8 mouse cellular contexts compared by ENCODE assay signal in genomic region chr5:36747794-36748535, GRCm38 (mm10). TPM values are rescaled to one million over a fixed set of nuclear protein-coding genes. Genes with fewer than 3 reads are reported as not detected.
A peak's percentile ranks its signal among the peaks of the same experiment; 100 is the strongest.
DNase-seq lines count a peak whose midpoint lies in the region; ATAC-seq and TF ChIP-seq lines count a peak whose summit lies in the region.

No protein-coding gene starts in this region.

- TF ChIP-seq CTCF in G1E (IDR thresholded peaks at IDR 0.05; ENCODE audit: low read depth, low read length): no peak
- no peak for TF ChIP-seq CTCF in midbrain, postnatal 0 days (IDR thresholded peaks at IDR 0.05)

- H3K9ac ChIP-seq in heart, embryonic 15.5 days: peak overlapping the region; percentile 70
- peak overlapping the region; percentile 42 for H3K9ac ChIP-seq in midbrain, postnatal 0 days (replicated peaks; ENCODE audit: low read length, poor library complexity, severe bottlenecking)

- H3K36me3 ChIP-seq in heart, embryonic 15.5 days: no peaks in the 10 kb centered on the region
- peaks cover 32% of the 10 kb centered on the region for H3K36me3 ChIP-seq in G1E (replicated peaks)
- peaks cover 25% of the 10 kb centered on the region for H3K36me3 ChIP-seq in erythroblast, embryonic 14.5 days (ENCODE audit: control insufficient read depth)
- no peaks in the 10 kb centered on the region for H3K36me3 ChIP-seq in limb, embryonic 10.5 days
- H3K36me3 ChIP-seq in midbrain, postnatal 0 days (ENCODE audit: insufficient read depth, low read length): peaks cover 8% of the 10 kb centered on the region; the same call in 1 of the 2 replicates

- H3K4me1 ChIP-seq in heart, embryonic 15.5 days (replicated peaks): peaks cover 20% of the 10 kb centered on the region
- H3K4me1 ChIP-seq in G1E (ENCODE audit: insufficient read depth, low read depth, low read length): peaks cover 51% of the 10 kb centered on the region
- H3K4me1 ChIP-seq in erythroblast, embryonic 14.5 days (ENCODE audit: control insufficient read depth): peaks cover 53% of the 10 kb centered on the region
- peaks cover 18% of the 10 kb centered on the region for H3K4me1 ChIP-seq in limb, embryonic 10.5 days
- peaks cover 9% of the 10 kb centered on the region; the same call in 1 of the 2 replicates for H3K4me1 ChIP-seq in midbrain, postnatal 0 days (ENCODE audit: insufficient read depth, low read length)

- ATAC-seq in heart, embryonic 15.5 days (replicated peaks; ENCODE audit: insufficient number of reproducible peaks, insufficient read depth, low FRiP score, low read depth): peak; percentile 58
- ATAC-seq in G1E (ENCODE audit: extremely low read depth, insufficient number of reproducible peaks, low FRiP score, poor library complexity, severe bottlenecking): no peak
- peak; percentile 42 for ATAC-seq in midbrain, postnatal 0 days (ENCODE audit: low FRiP score)

- H3K27ac ChIP-seq in heart, embryonic 15.5 days: no peak overlapping the region
- H3K27ac ChIP-seq in limb, embryonic 10.5 days: peak overlapping the region; percentile 87
- peak overlapping the region; percentile 6 for H3K27ac ChIP-seq in midbrain, postnatal 0 days (ENCODE audit: low read depth, low read length)

- 2% methylated on average over 71 of the region's 76 CpGs for WGBS in heart, embryonic 15.5 days
- 2% methylated on average over 76 of the region's 76 CpGs for WGBS in limb, embryonic 10.5 days
- 3% methylated on average over 72 of the region's 76 CpGs for WGBS in midbrain, postnatal 0 days

- H3K9me3 ChIP-seq in heart, embryonic 15.5 days (replicated peaks): no peaks in the 10 kb centered on the region
- no peaks in the 10 kb centered on the region for H3K9me3 ChIP-seq in G1E (replicated peaks)
- peaks cover 2% of the 10 kb centered on the region; the same call in 1 of the 2 replicates for H3K9me3 ChIP-seq in erythroblast, embryonic 14.5 days (ENCODE audit: control insufficient read depth, low read length)
- no peaks in the 10 kb centered on the region for H3K9me3 ChIP-seq in limb, embryonic 10.5 days (replicated peaks)
- no peaks in the 10 kb centered on the region for H3K9me3 ChIP-seq in midbrain, postnatal 0 days (ENCODE audit: low read length)

- H3K4me2 ChIP-seq in heart, embryonic 15.5 days: peak overlapping the region; percentile 93
- H3K4me2 ChIP-seq in midbrain, postnatal 0 days (ENCODE audit: low read depth, low read length, poor library complexity, severe bottlenecking): peak overlapping the region; percentile 95

- H3K27me3 ChIP-seq in heart, embryonic 15.5 days: no peaks in the 10 kb centered on the region
- H3K27me3 ChIP-seq in G1E (ENCODE audit: insufficient read depth, low read length): no peaks in the 10 kb centered on the region; the same call in 1 of the 2 replicates
- H3K27me3 ChIP-seq in erythroblast, embryonic 14.5 days (ENCODE audit: control insufficient read depth): peaks cover 6% of the 10 kb centered on the region
- no peaks in the 10 kb centered on the region for H3K27me3 ChIP-seq in limb, embryonic 10.5 days (ENCODE audit: low read depth, poor library complexity, severe bottlenecking)
- H3K27me3 ChIP-seq in midbrain, postnatal 0 days (ENCODE audit: insufficient read depth, low read length): no peaks in the 10 kb centered on the region

- peak overlapping the region; percentile 75 for H3K4me3 ChIP-seq in heart, embryonic 15.5 days
- H3K4me3 ChIP-seq in G1E (ENCODE audit: low read depth, low read length): peak overlapping the region; percentile 88
- H3K4me3 ChIP-seq in erythroblast, embryonic 14.5 days (replicated peaks): peak overlapping the region; percentile 85
- peak overlapping the region; percentile 100 for H3K4me3 ChIP-seq in limb, embryonic 10.5 days
- peak overlapping the region; percentile 47 for H3K4me3 ChIP-seq in midbrain, postnatal 0 days (ENCODE audit: low read depth, low read length)

- DNase-seq in heart, adult 9 months (ENCODE audit: low spot score in 2 of 2): no peak
- DNase-seq in G1E (ENCODE audit: low spot score): peak; percentile 32
- DNase-seq in limb, embryonic 10.5 days (ENCODE audit: low spot score): no peak
- no peak for DNase-seq in midbrain, postnatal 0 days (ENCODE audit: low spot score)
- no peak for DNase-seq in layer of hippocampus, postnatal 36 days
- no peak for DNase-seq in layer of hippocampus, adult 18-20 months (ENCODE audit: low spot score in 2 of 2)

RNA-seq across cellular contexts. Expression of gene Bloc1s4, which starts 0.5 kb away (rescaled TPM):
- polyA plus RNA-seq in heart, embryonic 15.5 days (2015; fragmentation: Nextera tagmentation; extraction: Ambion mirVana): 18.2 and 20.4 TPM in 2 replicates
- 5.1 and 9.3 TPM in 2 replicates for total RNA-seq in G1E (2014; fragmentation: Nextera tagmentation)
- total RNA-seq in G1E (2017): 17.6 and 19.7 TPM in 2 replicates
- 15.9 and 22.4 TPM in 2 replicates for polyA plus RNA-seq in G1E (2012)
- polyA plus RNA-seq in erythroblast, embryonic 14.5 days (2012): 3.2 and 3.5 TPM in 2 replicates
- 23.7 and 25.5 TPM in 2 replicates for polyA plus RNA-seq in limb, embryonic 10.5 days (2016; fragmentation: Nextera tagmentation; extraction: Ambion mirVana)
- 21.5 and 39.8 TPM in 2 replicates for total RNA-seq in midbrain, postnatal 0 days (2014; rRNA removed)
- 30.1 and 30.2 TPM in 2 replicates for polyA plus RNA-seq in midbrain, postnatal 0 days (2015; fragmentation: Nextera tagmentation; extraction: Ambion mirVana)
- total RNA-seq in layer of hippocampus, postnatal 36 days (2021): 10 to 100 TPM; 23.2 to 24.4 TPM
- 10 to 100 TPM; 23.7 to 25.2 TPM for total RNA-seq in layer of hippocampus, adult 18-20 months (2021)

RNA-seq across cellular contexts. Expression of gene Mrfap1, which starts 48.6 kb away (rescaled TPM):
- polyA plus RNA-seq in heart, embryonic 15.5 days (2015; fragmentation: Nextera tagmentation; extraction: Ambion mirVana): 329 and 331 TPM in 2 replicates
- 101 and 106 TPM in 2 replicates for total RNA-seq in G1E (2014; fragmentation: Nextera tagmentation)
- 278 and 310 TPM in 2 replicates for total RNA-seq in G1E (2017)
- 98.5 and 126 TPM in 2 replicates for polyA plus RNA-seq in G1E (2012)
- polyA plus RNA-seq in erythroblast, embryonic 14.5 days (2012): 9.9 and 12.6 TPM in 2 replicates
- polyA plus RNA-seq in limb, embryonic 10.5 days (2016; fragmentation: Nextera tagmentation; extraction: Ambion mirVana): 517 and 533 TPM in 2 replicates
- 288 and 318 TPM in 2 replicates for total RNA-seq in midbrain, postnatal 0 days (2014; rRNA removed)
- 425 and 441 TPM in 2 replicates for polyA plus RNA-seq in midbrain, postnatal 0 days (2015; fragmentation: Nextera tagmentation; extraction: Ambion mirVana)
- 100 to 1,000 TPM; 585 to 626 TPM for total RNA-seq in layer of hippocampus, postnatal 36 days (2021)
- total RNA-seq in layer of hippocampus, adult 18-20 months (2021): 100 to 1,000 TPM; 581 to 596 TPM

RNA-seq across cellular contexts. Expression of gene D5Ertd579e, which starts 52.1 kb away (rescaled TPM):
- polyA plus RNA-seq in heart, embryonic 15.5 days (2015; fragmentation: Nextera tagmentation; extraction: Ambion mirVana): 23.2 and 23.7 TPM in 2 replicates
- total RNA-seq in G1E (2014; fragmentation: Nextera tagmentation) (21.4 and 27.5 TPM in 2 replicates), G1E (2017) (34.4 and 39.4 TPM in 2 replicates)
- polyA plus RNA-seq in G1E (2012): 3.4 and 3.5 TPM in 2 replicates
- polyA plus RNA-seq in erythroblast, embryonic 14.5 days (2012): 1.6 and 2.0 TPM in 2 replicates
- polyA plus RNA-seq in limb, embryonic 10.5 days (2016; fragmentation: Nextera tagmentation; extraction: Ambion mirVana): 22.5 and 25.1 TPM in 2 replicates
- total RNA-seq in midbrain, postnatal 0 days (2014; rRNA removed): 71.1 and 93.4 TPM in 2 replicates
- 29.2 and 34.2 TPM in 2 replicates for polyA plus RNA-seq in midbrain, postnatal 0 days (2015; fragmentation: Nextera tagmentation; extraction: Ambion mirVana)
- 100 to 1,000 TPM; 100 to 106 TPM for total RNA-seq in layer of hippocampus, postnatal 36 days (2021)
- total RNA-seq in layer of hippocampus, adult 18-20 months (2021): 10 to 100 TPM; 89.0 to 98.6 TPM

Comparison
In these comparisons a context has a peak if more than half of its experiments do, and no peak if none do; other contexts are left out.
1. H3K4me3 ChIP-seq: peak in every context shown above with its lines; median percentile 100 in limb, embryonic 10.5 days; 88 in G1E; 85 in erythroblast, embryonic 14.5 days; 75 in heart, embryonic 15.5 days; 47 in midbrain, postnatal 0 days.